Mouse (Mus musculus) urinary bladder, postnatal 4 days (tissue): ENCODE data around the gene Cdh22.
A peak's percentile ranks its signal among the peaks of the same experiment; 100 is the strongest.

Source experiments
- DNase-seq, 2 experiments: peaks; one replicate each; pipeline ENCODE4 v3.0.0; 2021 to 2022; ENCODE audit warnings: low spot score in 2 of 2

The Cdh22 gene

DNA sequence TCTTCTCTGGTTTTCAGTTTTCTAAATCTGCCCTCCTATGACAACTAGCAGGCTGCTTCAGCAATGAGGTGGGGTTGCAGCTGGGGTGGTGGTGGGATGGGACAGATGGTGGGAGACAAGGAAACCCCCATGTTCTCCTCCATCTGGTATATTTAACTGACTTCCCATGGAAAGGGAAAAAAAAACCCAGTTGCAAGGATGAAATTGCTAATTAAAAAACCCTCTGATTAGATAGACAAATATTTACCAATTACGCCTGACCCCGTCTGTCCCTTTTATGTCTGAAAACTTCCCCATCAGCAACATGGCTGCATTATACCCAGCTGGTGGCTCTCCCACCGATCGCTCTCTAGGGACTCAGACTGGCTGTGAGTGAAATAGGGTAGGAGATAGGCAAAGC lies 148.0 kb downstream of the Cdh22 start:
- no peak for DNase-seq

DNA sequence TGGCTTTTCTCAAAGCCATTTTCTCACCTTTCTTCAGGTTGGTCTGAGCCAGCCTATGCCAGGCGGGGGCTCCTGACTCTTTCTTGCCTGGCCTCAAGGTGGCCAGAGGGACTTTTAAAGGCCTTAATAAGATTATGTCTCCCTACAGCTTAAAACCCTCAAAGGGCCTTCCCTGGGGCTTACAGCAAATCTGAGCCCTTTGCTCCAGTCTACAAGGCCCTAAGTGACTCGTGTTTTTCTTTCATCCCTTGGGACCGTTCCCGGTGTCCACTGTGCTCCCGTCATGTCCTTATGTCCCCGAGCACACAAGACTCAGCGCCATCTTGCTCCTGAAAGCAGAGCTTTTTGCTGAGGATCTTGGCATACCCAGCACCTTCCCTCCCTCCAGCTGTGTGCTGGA lies 153.4 kb downstream of the Cdh22 start:
- DNase-seq, result no peak

DNA sequence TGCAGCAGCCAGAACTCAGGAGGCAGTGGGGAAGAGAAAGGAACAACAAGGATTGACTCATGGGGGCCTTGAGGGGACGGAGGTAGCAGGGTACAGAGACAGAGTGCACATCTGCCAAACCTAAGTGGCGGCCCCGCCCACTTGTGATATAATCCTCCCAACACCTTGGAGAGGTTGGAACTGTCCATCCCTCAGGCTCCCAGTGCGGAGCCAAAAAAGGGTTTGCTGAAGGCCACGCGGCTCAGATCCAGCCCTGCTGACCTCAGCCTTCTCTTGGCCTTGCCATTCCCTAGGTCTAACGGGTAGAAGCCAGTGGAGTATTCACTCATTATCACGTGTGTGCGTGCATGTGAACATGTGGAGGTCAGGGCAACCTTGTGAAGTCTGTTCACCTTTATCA lies 154.0 kb downstream of the Cdh22 start:
- DNase-seq, result no peak

DNA sequence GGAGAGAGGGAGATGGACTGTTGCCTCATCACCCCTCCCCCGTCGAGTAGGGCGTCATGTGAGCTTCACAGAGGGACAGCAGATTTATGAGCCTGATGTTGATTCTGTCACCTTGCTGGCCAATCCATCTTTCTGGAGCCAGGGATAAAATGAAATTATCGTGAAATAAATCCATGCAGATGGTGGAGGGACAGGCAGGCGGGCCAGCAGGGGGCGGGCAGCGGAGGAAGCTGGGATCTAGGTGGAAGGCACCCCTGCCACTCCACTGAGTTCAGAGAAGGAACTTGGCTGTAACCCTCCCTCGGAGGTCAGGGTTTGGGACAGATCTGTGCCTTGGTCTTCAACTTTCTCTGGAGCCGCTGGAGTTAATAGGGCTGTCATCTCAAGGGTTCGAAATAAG lies 156.0 kb downstream of the Cdh22 start:
- no peak for DNase-seq

DNA sequence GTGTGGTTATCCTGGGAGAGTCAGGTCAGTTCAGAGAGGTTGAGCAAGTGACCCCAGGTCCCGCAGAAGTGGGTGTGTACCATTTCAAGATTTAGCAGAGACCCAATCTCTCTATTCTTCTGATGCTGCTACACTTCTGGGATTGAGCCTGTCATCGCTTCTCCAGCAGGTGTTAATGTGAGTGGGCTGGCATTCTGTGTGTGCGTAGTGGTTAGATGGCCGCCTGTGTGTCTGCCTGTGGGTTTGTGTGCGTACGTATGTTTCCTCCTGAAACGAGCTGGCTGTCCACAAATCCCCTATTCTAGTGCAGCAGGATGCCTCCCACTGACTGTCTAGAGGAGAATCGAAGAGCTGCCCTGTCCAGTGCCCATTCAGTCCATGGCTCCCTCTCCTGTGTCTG lies 156.6 kb downstream of the Cdh22 start:
- DNase-seq, result no peak

DNA sequence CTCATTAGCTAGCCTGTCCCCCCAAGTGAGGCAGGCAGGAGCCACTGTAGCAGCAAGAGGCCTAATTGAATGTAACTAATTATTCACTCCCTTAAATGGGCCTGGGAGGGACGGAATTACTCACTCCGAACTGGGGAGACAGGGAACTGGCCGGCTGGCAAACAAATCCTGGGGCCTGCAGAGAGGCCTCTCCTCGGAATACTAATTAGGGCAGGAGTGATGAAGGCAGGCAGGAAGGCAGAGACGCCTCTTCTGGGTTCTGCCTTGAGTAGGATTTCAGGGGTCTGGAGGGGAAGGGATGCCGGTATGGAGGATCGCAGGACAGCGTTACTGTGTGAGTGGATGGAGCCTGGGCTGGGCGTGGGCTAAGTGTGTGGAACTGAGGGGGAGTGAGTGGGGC lies 157.6 kb downstream of the Cdh22 start:
- no peak for DNase-seq

DNA sequence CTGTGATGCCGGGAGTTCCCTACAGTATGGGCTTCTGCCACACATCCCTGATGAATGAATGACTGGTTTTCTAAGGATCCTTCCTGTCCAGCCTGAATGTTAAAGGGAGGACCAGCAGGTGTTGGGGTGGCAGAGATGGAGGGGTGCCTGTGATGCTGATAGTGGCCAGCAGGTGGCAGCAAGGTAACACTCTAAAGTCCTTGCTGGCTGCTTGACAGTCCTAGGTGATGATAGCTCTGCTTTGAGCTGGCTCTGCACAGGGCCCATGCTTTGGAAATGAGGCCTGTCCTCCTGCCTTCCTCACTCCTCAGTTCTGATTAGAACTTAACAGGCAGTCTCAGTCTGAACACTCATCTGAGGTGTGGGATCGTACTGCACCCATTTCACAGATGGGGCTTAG lies 159.7 kb downstream of the Cdh22 start:
- DNase-seq, result peak; percentile 56 to 81

DNA sequence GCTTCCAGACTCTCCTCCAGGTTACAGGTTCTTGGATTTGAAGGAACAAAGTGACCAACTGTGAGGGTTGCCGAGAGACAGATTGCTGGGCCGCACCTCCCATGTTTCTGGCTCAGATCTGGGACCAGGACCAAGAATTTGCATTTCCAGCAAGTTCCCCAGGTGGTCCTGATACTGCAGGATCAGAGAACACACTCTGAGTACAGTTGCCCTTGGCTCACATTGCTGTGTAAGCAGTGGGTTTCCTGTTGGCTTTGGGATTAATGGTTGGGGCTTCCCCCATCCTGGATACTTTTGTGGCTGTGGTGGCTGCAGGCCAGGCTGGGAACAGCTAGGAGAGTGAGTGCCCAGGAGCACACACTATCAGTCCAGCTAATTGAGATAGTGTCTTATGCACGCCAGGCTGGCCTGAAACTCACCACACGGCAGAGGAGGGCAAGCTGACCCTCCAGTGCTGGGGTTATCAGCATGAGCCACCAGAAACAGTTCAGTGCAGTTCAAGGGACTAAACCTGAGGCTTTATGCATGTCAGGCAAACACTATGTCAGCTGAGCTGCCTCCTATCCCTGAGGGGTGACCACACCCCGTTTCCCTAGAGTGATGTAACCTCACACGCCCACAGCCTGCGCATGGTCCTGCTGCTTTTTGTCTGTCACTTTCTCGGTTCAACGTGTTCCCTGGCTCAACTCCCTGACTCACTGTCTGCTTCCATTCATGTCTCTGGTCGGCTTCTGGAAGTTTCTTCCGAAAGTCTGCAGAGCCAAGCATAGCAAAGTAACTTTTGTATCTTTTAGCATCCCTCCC lies 160.4 kb downstream of the Cdh22 start:
- no peak for DNase-seq

DNA sequence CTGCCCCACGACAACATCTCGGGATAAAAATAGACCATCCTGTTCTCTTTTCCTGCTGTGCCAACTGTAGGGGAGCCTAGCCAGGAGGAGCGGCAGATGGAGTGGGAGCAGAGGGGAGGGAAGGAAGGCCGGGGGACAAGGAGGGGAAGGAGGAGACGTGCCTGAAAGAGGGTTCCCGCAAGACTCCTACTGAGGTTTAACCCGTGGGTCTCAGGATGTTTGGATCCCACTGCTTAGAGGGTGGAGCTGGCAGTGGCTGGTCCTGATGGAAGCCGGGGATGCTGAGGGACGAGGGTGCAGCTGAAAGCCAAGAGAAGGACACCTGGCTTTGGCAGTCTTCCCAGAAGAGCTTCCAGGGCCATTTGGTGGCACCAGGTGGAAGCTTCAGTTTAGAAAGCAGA lies 161.3 kb downstream of the Cdh22 start:
- DNase-seq, result no peak

DNA sequence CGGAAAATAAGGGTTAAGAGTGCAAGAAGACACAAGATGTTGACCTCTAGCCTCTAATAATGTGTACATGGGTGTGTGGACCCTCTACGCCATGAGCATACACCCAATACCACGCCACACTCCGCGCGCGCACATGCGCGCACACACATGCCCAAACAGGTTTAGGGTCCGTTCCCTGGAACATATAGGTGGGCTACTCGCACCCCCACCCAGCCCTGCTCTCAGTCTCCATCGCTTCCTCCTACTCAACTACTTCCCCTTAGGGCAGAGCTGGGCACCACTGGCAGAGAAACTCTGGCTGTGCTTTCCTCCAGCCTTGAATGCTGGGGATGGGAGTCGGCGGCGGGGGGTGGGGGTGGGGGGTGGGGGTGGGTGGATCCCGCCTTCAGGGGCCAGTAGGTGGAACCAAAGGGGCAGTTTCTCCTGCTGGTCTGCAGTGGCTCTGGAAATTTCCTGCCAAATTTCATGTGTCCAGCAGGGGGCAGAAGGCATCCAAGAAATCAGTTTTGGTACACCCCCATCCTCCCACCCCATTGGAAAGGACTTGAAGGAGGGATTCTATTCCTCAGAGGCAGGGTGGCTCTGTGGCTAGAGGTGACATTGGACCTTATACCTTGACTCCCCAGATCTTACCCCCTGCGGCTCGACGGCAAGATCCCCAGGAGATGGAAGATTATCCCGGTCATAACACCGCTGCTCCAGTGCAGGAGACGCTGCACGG lies 164.4 kb downstream of the Cdh22 start:
- DNase-seq, result peak; percentile 37 to 76

DNA sequence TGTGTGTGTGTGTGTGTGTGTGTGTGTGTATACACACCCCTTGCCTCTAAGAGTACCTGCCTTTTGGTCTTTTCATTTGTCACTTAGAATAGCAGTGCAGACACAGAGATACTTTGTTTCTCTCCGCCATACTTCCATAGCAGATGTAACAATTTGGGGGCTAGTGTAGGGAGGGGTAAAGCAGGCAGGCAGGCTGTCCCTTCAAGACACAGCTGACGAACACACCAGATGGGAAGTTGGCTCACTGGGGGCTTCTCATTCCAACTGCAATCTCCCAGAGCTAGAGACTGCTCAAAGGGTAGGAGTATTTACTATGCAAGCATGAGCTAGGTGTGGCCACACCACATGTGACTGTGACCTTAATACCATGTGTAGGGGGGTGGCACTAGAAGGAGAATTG lies 165.8 kb downstream of the Cdh22 start:
- DNase-seq, result no peak

DNA sequence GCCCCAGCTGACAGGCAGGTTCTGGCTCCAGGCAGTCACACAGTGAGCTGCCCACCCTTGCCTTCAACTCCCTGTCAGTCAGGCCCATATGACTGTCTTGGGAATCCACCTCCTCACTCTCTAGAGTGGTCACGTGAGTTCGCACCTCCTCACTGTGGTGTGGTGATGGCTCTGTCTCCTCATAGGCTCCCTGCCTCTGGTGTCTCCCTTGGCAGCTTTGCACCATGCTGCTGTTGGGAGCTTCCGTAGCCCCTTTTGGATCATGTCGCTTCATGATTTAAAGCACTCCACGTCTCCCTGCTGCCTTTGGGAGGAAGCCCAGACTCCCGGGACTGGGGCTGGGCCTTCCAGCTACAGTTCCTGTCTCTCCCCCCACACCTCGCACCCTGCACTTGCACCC lies 170.2 kb downstream of the Cdh22 start:
- DNase-seq, result no peak

DNA sequence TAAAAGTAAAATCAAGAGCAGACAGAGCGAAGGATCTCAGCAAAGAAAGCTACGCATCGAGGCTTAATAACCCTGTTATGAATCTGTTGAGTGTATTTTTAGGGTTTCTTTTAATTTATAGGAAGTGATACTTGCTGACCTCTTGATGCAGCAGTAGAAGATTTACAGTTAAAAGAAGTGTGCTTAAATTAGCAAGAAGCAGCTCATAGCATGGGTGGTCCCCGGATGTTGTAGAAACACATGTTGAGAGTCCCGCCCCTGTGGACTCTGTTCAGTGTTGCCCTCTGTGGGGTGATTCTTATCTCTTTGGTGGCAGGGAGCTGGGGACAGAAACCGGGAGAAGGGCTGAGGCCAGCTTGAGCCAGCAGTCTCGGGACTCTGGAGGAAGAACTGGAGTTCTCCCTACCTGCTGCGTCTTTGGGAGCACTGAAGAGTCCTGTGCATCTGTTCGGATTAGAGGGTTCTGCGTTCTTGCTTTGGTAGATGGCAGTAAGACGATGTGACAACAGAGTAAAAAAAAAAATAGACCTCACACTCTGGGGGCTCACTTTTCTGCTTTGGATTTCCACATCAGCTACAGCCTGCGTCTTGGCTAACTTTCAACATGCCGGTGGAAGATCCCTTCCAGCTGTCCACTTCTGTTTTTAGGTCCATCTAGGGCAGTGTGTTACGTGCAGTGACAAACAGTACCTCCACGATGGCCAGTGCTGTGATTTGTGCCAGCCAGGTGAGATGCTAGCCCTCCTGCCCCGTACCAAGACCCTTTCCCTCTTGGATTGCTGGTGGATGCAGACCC lies 172.8 kb downstream of the Cdh22 start:
- no peak for DNase-seq
